Mouse (Mus musculus): ENCODE data around the gene Mrps15.
"Not testable (repeated sequence)": the region's sequence is repeated elsewhere in the genome, so short reads cannot be mapped to it uniquely, and the experiment has no call there.

The Mrps15 gene

GRCm38 (mm10) chr4:126068842-126069241 is 22.1 kb downstream of the Mrps15 start:
- intact Hi-C loops (cut with DNase I) = no loop called here

- intact Hi-C loops (cut with DNase I) = no loop called here
Observed at GRCm38 (mm10) chr4:126077833-126078232, 31.1 kb downstream of the Mrps15 start.

GRCm38 (mm10) chr4:126079266-126079665 is 32.5 kb downstream of the Mrps15 start:
- intact Hi-C loops (cut with DNase I) = no loop called here

GRCm38 (mm10) chr4:126081601-126082000 is 34.9 kb downstream of the Mrps15 start:
- intact Hi-C loops (cut with DNase I) = no loop called here

- intact Hi-C loops (cut with DNase I) = no loop called here
Observed at GRCm38 (mm10) chr4:126083021-126083420, 36.3 kb downstream of the Mrps15 start.

- intact Hi-C loops (cut with DNase I) = no loop called here
Observed at GRCm38 (mm10) chr4:126084382-126084781, 37.7 kb downstream of the Mrps15 start.

- intact Hi-C loops (cut with DNase I) = loop anchor here (2.0 to 5.0 kb wide), 3 partner anchors 29 to 176 kb away; partner anchors contain the start of gene Trappc3
Observed at GRCm38 (mm10) chr4:126085996-126086576, 39.4 kb downstream of the Mrps15 start.

- intact Hi-C loops (cut with DNase I) = no loop called here
Observed at GRCm38 (mm10) chr4:126090101-126090847, 43.5 kb downstream of the Mrps15 start.

GRCm38 (mm10) chr4:126090848-126091124 is 44.1 kb downstream of the Mrps15 start:
- intact Hi-C loops (cut with DNase I) = no loop called here

- intact Hi-C loops (cut with DNase I) = loop anchor here (2.0 kb wide), 1 partner anchor 19 kb away; no protein-coding TSS in a partner anchor
Observed at GRCm38 (mm10) chr4:126091873-126092272, 45.1 kb downstream of the Mrps15 start.

- intact Hi-C loops (cut with DNase I) = not testable (repeated sequence)
Observed at GRCm38 (mm10) chr4:126095622-126096430, 49.1 kb downstream of the Mrps15 start.

GRCm38 (mm10) chr4:126096464-126097111 is 49.9 kb downstream of the Mrps15 start, which contains the start of gene Lsm10:
TSS of gene Lsm10 (plus strand) at chr4:126096623.
- intact Hi-C loops (cut with DNase I) = no loop called here

GRCm38 (mm10) chr4:126097711-126098253 is 51.1 kb downstream of the Mrps15 start:
- intact Hi-C loops (cut with DNase I) = no loop called here

GRCm38 (mm10) chr4:126099365-126099764 is 52.6 kb downstream of the Mrps15 start:
- intact Hi-C loops (cut with DNase I) = no loop called here

- intact Hi-C loops (cut with DNase I) = no loop called here
Observed at GRCm38 (mm10) chr4:126100764-126101163, 54.0 kb downstream of the Mrps15 start.

GRCm38 (mm10) chr4:126102061-126102841 is 55.5 kb downstream of the Mrps15 start:
- intact Hi-C loops (cut with DNase I) = no loop called here

GRCm38 (mm10) chr4:126103057-126103581 is 56.4 kb downstream of the Mrps15 start:
- intact Hi-C loops (cut with DNase I) = no loop called here

GRCm38 (mm10) chr4:126103590-126104068 is 56.9 kb downstream of the Mrps15 start, which contains the start of gene Stk40:
TSS of gene Stk40 (plus strand) at chr4:126103957.
- intact Hi-C loops (cut with DNase I) = no loop called here

GRCm38 (mm10) chr4:126104261-126105075 is 57.7 kb downstream of the Mrps15 start:
- intact Hi-C loops (cut with DNase I) = no loop called here
